ENCODE assay signal across 29 mouse cellular contexts in genomic region chr12:95420861-95421260, GRCm38 (mm10).
DNase-seq lines count a peak whose midpoint lies in the region; ATAC-seq lines count a peak whose summit lies in the region.
"Had no signal": no experiment of that assay in that cellular context is flagged by ENCODE, and none has a peak within 500 bp of the region (broad histone marks: within the 10 kb centered on the region; RNA-seq: fewer than 3 reads in every experiment).

No protein-coding gene starts in this region.

- no peaks in the 10 kb centered on the region for H3K27me3 ChIP-seq in forebrain, embryonic 14.5 days (replicated peaks; ENCODE audit: control insufficient read depth, insufficient read depth, low read length)
- H3K27me3 ChIP-seq in forebrain, embryonic 10.5 days (ENCODE audit: poor library complexity, severe bottlenecking), result no peaks in the 10 kb centered on the region
- H3K27me3 ChIP-seq: CH12.LX; hindbrain, embryonic 15.5 days; limb, embryonic 15.5 days; liver, embryonic 13.5 days; midbrain, embryonic 13.5 days; neural tube, embryonic 13.5 days; stomach, embryonic 15.5 days had no signal

- no peak overlapping the region for H3K9ac ChIP-seq in forebrain, embryonic 14.5 days (ENCODE audit: low read length)
- H3K9ac ChIP-seq: hindbrain, embryonic 15.5 days; limb, embryonic 15.5 days; liver, embryonic 13.5 days; midbrain, embryonic 13.5 days; neural tube, embryonic 13.5 days; stomach, embryonic 15.5 days had no signal

- ATAC-seq in forebrain, embryonic 14.5 days, result no peak
- ATAC-seq: forebrain, embryonic 16.5 days; inflammation-experienced regulatory T-cells, adult 6 months; midbrain, embryonic 13.5 days had no signal

- WGBS in forebrain, embryonic 14.5 days, result 64% methylated on average over 3 of the region's 3 CpGs
- 86% methylated on average over 3 of the region's 3 CpGs for WGBS in forebrain, embryonic 10.5 days

- peak; percentile 12 for DNase-seq in forebrain, embryonic 14.5 days (ENCODE audit: low spot score)
- no peak for DNase-seq in forebrain, embryonic 10.5 days (ENCODE audit: extremely low spot score, low spot score)
- peak; percentile 1 to 15 for DNase-seq in heart, adult 9 months (ENCODE audit: low spot score in 2 of 2)
- DNase-seq in heart, postnatal 36 days, result no peak
- peak; percentile 0 for DNase-seq in lung, postnatal 36 days
- no peak for DNase-seq in lung, postnatal 14 days
- DNase-seq in kidney, postnatal 10 days, result no peak
- DNase-seq: adrenal gland, adult 8-10 months; cerebellum, adult 11 months; cerebellum, adult 9-10 months; cerebellum, postnatal 36 days; gastrocnemius, postnatal 25 days; kidney, adult 11 months; kidney, postnatal 25 days; liver, embryonic 13.5 days; right cerebral cortex, postnatal 14 days; thymus, postnatal 14 days had no signal

- no peak overlapping the region for H3K27ac ChIP-seq in forebrain, embryonic 14.5 days (ENCODE audit: low read depth, low read length)
- no peak overlapping the region for H3K27ac ChIP-seq in forebrain, embryonic 10.5 days
- H3K27ac ChIP-seq: heart, embryonic 10.5 days; hindbrain, embryonic 15.5 days; layer of hippocampus, adult 2 months; limb, embryonic 10.5 days; limb, embryonic 15.5 days; liver, embryonic 13.5 days; macrophage; midbrain, embryonic 13.5 days; neural tube, embryonic 13.5 days; stomach, embryonic 15.5 days had no signal

- H3K4me1 ChIP-seq in forebrain, embryonic 14.5 days (ENCODE audit: control insufficient read depth, insufficient read depth, low read length), result no peaks in the 10 kb centered on the region
- no peaks in the 10 kb centered on the region for H3K4me1 ChIP-seq in forebrain, embryonic 10.5 days
- H3K4me1 ChIP-seq: heart, embryonic 10.5 days; hindbrain, embryonic 15.5 days; limb, embryonic 10.5 days; limb, embryonic 15.5 days; liver, embryonic 13.5 days; midbrain, embryonic 13.5 days; neural tube, embryonic 13.5 days; stomach, embryonic 15.5 days had no signal

- intact Hi-C loops in heart, postnatal 36 days (cut with DNase I), result no loop called here

- no peak overlapping the region for H3K4me3 ChIP-seq in forebrain, embryonic 14.5 days (ENCODE audit: low read depth, low read length)
- H3K4me3 ChIP-seq in forebrain, embryonic 10.5 days, result no peak overlapping the region
- H3K4me3 ChIP-seq: heart, embryonic 10.5 days; hindbrain, embryonic 15.5 days; layer of hippocampus, adult 2 months; limb, embryonic 10.5 days; limb, embryonic 15.5 days; liver, embryonic 13.5 days; midbrain, embryonic 13.5 days; neural tube, embryonic 13.5 days; stomach, embryonic 15.5 days had no signal

- H3K36me3 ChIP-seq in forebrain, embryonic 14.5 days (ENCODE audit: control insufficient read depth, insufficient read depth, low read length), result no peaks in the 10 kb centered on the region
- no peaks in the 10 kb centered on the region for H3K36me3 ChIP-seq in forebrain, embryonic 10.5 days (replicated peaks)
- H3K36me3 ChIP-seq: heart, embryonic 10.5 days; hindbrain, embryonic 15.5 days; limb, embryonic 10.5 days; limb, embryonic 15.5 days; liver, embryonic 13.5 days; midbrain, embryonic 13.5 days; neural tube, embryonic 13.5 days; stomach, embryonic 15.5 days had no signal

- no peak overlapping the region for H3K4me2 ChIP-seq in forebrain, embryonic 14.5 days (ENCODE audit: low read length)
- H3K4me2 ChIP-seq: hindbrain, embryonic 15.5 days; limb, embryonic 15.5 days; liver, embryonic 13.5 days; midbrain, embryonic 13.5 days; neural tube, embryonic 13.5 days; stomach, embryonic 15.5 days had no signal

- H3K9me3 ChIP-seq in forebrain, embryonic 14.5 days (replicated peaks; ENCODE audit: control insufficient read depth, low read length), result no peaks in the 10 kb centered on the region
- no peaks in the 10 kb centered on the region for H3K9me3 ChIP-seq in forebrain, embryonic 10.5 days
- H3K9me3 ChIP-seq: heart, embryonic 10.5 days; hindbrain, embryonic 15.5 days; limb, embryonic 10.5 days; limb, embryonic 15.5 days; liver, embryonic 13.5 days; midbrain, embryonic 13.5 days; neural tube, embryonic 13.5 days; stomach, embryonic 15.5 days had no signal

Comparison
In these comparisons a context has a peak if more than half of its experiments do, and no peak if none do; other contexts are left out.
1. DNase-seq: peak in forebrain, embryonic 14.5 days (single experiment), heart, adult 9 months (2 of 2) and lung, postnatal 36 days (single experiment); none in forebrain, embryonic 10.5 days (single experiment), heart, postnatal 36 days (0 of 2), lung, postnatal 14 days (single experiment) and kidney, postnatal 10 days (single experiment).